18 mouse cellular contexts compared by ENCODE assay signal in genomic region chr10:18400089-18400644, GRCm38 (mm10).
A peak's percentile ranks its signal among the peaks of the same experiment; 100 is the strongest.
DNase-seq lines count a peak whose midpoint lies in the region; ATAC-seq and TF ChIP-seq lines count a peak whose summit lies in the region.
"Had no signal": no experiment of that assay in that cellular context is flagged by ENCODE, and none has a peak within 500 bp of the region (broad histone marks: within the 10 kb centered on the region; RNA-seq: fewer than 3 reads in every experiment).

No protein-coding gene starts in this region.

- no peak for DNase-seq in limb, embryonic 14.5 days (ENCODE audit: low spot score)
- no peak for DNase-seq in limb, embryonic 10.5 days (ENCODE audit: low spot score)
- DNase-seq in Patski (ENCODE audit: low read depth, low spot score) = no peak
- DNase-seq in kidney, postnatal 14 days = peak; percentile 23
- no peak for DNase-seq in left cerebral cortex, adult 9 months (ENCODE audit: low spot score in 2 of 2)
- DNase-seq in lung, postnatal 14 days = no peak
- DNase-seq: B cell, adult 2 months; cerebellum, adult 9-10 months; gastrocnemius, postnatal 25 days; left cerebral cortex, postnatal 4 days; retina, postnatal 1 day; thymus, adult 18-20 months had no signal

- CTCF ChIA-PET in Patski (lab: Charles Lee) = interaction anchor here (1.0 to 1.9 kb wide), 4 partner anchors 9 to 157 kb away, joined by 3 to 8 read pairs (median 4); no protein-coding TSS in a partner anchor

- ATAC-seq in forebrain, embryonic 15.5 days (replicated peaks) = 0 out of 2 replicates have a peak, but pooled peaks have one; percentile 30
- ATAC-seq in forebrain, embryonic 16.5 days = no peak
- ATAC-seq in limb, embryonic 14.5 days (ENCODE audit: low FRiP score, low read depth) = peak; percentile 37; the same call in 1 of the 2 replicates
- ATAC-seq in Patski = no peak

- H3K4me1 ChIP-seq in forebrain, embryonic 15.5 days = peaks cover 27% of the 10 kb centered on the region
- peaks cover 11% of the 10 kb centered on the region for H3K4me1 ChIP-seq in forebrain, embryonic 16.5 days (replicated peaks; ENCODE audit: control insufficient read depth, insufficient read depth, low read length)
- no peaks in the 10 kb centered on the region; the same call in 1 of the 2 replicates for H3K4me1 ChIP-seq in limb, embryonic 14.5 days (ENCODE audit: control insufficient read depth, insufficient read depth, low read length)
- H3K4me1 ChIP-seq in limb, embryonic 10.5 days = peaks cover 5% of the 10 kb centered on the region; the same call in 1 of the 2 replicates
- H3K4me1 ChIP-seq: forebrain, embryonic 12.5 days; liver, embryonic 15.5 days had no signal

- H3K9ac ChIP-seq in forebrain, embryonic 15.5 days (replicated peaks) = no peak overlapping the region
- no peak overlapping the region for H3K9ac ChIP-seq in forebrain, embryonic 16.5 days (replicated peaks; ENCODE audit: low read depth, low read length)
- no peak overlapping the region for H3K9ac ChIP-seq in limb, embryonic 14.5 days (ENCODE audit: low read depth, low read length, severe bottlenecking)
- H3K9ac ChIP-seq: forebrain, embryonic 12.5 days; hindbrain, embryonic 14.5 days; liver, embryonic 15.5 days had no signal

- no peaks in the 10 kb centered on the region for H3K9me3 ChIP-seq in forebrain, embryonic 15.5 days
- no peaks in the 10 kb centered on the region for H3K9me3 ChIP-seq in forebrain, embryonic 16.5 days (ENCODE audit: control insufficient read depth, low read length)
- H3K9me3 ChIP-seq in limb, embryonic 14.5 days (ENCODE audit: control insufficient read depth, low read length) = no peaks in the 10 kb centered on the region
- no peaks in the 10 kb centered on the region for H3K9me3 ChIP-seq in limb, embryonic 10.5 days (replicated peaks)
- H3K9me3 ChIP-seq: forebrain, embryonic 12.5 days; liver, embryonic 15.5 days; midbrain, embryonic 10.5 days had no signal

- WGBS in forebrain, embryonic 15.5 days = 71% methylated on average over 7 of the region's 7 CpGs
- WGBS in forebrain, embryonic 16.5 days = 76% methylated on average over 7 of the region's 7 CpGs
- WGBS in limb, embryonic 14.5 days = 62% methylated on average over 7 of the region's 7 CpGs
- WGBS in limb, embryonic 10.5 days = 81% methylated on average over 7 of the region's 7 CpGs

- H3K27me3 ChIP-seq in forebrain, embryonic 15.5 days = no peaks in the 10 kb centered on the region
- no peaks in the 10 kb centered on the region for H3K27me3 ChIP-seq in forebrain, embryonic 16.5 days (replicated peaks; ENCODE audit: control insufficient read depth, insufficient read depth, low read length)
- no peaks in the 10 kb centered on the region for H3K27me3 ChIP-seq in limb, embryonic 14.5 days (ENCODE audit: control insufficient read depth, insufficient read depth, low read length)
- H3K27me3 ChIP-seq in limb, embryonic 10.5 days (ENCODE audit: low read depth, poor library complexity, severe bottlenecking) = no peaks in the 10 kb centered on the region
- H3K27me3 ChIP-seq in Patski = no peaks in the 10 kb centered on the region
- H3K27me3 ChIP-seq: forebrain, embryonic 12.5 days; liver, embryonic 15.5 days had no signal

- no peak overlapping the region for H3K4me2 ChIP-seq in forebrain, embryonic 15.5 days (replicated peaks)
- no peak overlapping the region for H3K4me2 ChIP-seq in forebrain, embryonic 16.5 days (ENCODE audit: low read length)
- no peak overlapping the region for H3K4me2 ChIP-seq in limb, embryonic 14.5 days (replicated peaks; ENCODE audit: low read depth, low read length, severe bottlenecking)
- H3K4me2 ChIP-seq: forebrain, embryonic 12.5 days; hindbrain, embryonic 14.5 days; liver, embryonic 15.5 days had no signal

- no peak overlapping the region for H3K27ac ChIP-seq in forebrain, embryonic 15.5 days (replicated peaks)
- no peak overlapping the region for H3K27ac ChIP-seq in forebrain, embryonic 16.5 days (ENCODE audit: low read length)
- H3K27ac ChIP-seq in limb, embryonic 14.5 days (replicated peaks; ENCODE audit: low read depth, low read length) = no peak overlapping the region
- H3K27ac ChIP-seq in limb, embryonic 10.5 days = no peak overlapping the region
- H3K27ac ChIP-seq: forebrain, embryonic 12.5 days; hindbrain, embryonic 14.5 days; liver, embryonic 15.5 days; midbrain, embryonic 10.5 days had no signal

- no peak for TF ChIP-seq POLR2A in limb, embryonic 14.5 days (IDR thresholded peaks at IDR 0.05; ENCODE audit: borderline replicate concordance, extremely low read depth, insufficient read depth, insufficient read length)

- in situ Hi-C loops in Patski (cut with MboI; ENCODE audit: low pct_unique_long_range_greater_than_20kb) = loop anchor here (5.0 kb wide), 1 partner anchor 127 kb away; no protein-coding TSS in a partner anchor

- H3K4me3 ChIP-seq in forebrain, embryonic 15.5 days = no peak overlapping the region
- H3K4me3 ChIP-seq in forebrain, embryonic 16.5 days (replicated peaks; ENCODE audit: low read length) = no peak overlapping the region
- H3K4me3 ChIP-seq in limb, embryonic 14.5 days (replicated peaks; ENCODE audit: low read length) = no peak overlapping the region
- no peak overlapping the region for H3K4me3 ChIP-seq in limb, embryonic 10.5 days
- H3K4me3 ChIP-seq: forebrain, embryonic 12.5 days; liver, embryonic 15.5 days; midbrain, embryonic 10.5 days had no signal

- no peaks in the 10 kb centered on the region for H3K36me3 ChIP-seq in forebrain, embryonic 15.5 days
- H3K36me3 ChIP-seq in forebrain, embryonic 16.5 days (ENCODE audit: control insufficient read depth, insufficient read depth) = no peaks in the 10 kb centered on the region
- H3K36me3 ChIP-seq in limb, embryonic 14.5 days (ENCODE audit: control insufficient read depth, insufficient read depth, low read length) = no peaks in the 10 kb centered on the region
- H3K36me3 ChIP-seq in limb, embryonic 10.5 days = no peaks in the 10 kb centered on the region
- H3K36me3 ChIP-seq: forebrain, embryonic 12.5 days; liver, embryonic 15.5 days; midbrain, embryonic 10.5 days had no signal

- peak; percentile 25 for TF ChIP-seq CTCF in Patski (IDR thresholded peaks at IDR 0.05)

- POLR2A ChIA-PET in Patski (lab: Charles Lee) = no interaction called here

Comparison
In these comparisons a context has a peak if more than half of its experiments do, and no peak if none do; other contexts are left out.
1. ATAC-seq: peak in forebrain, embryonic 15.5 days (single experiment) and limb, embryonic 14.5 days (single experiment); none in forebrain, embryonic 16.5 days (single experiment) and Patski (single experiment).